8 mouse cellular contexts compared by ENCODE assay signal in the genomic region with DNA sequence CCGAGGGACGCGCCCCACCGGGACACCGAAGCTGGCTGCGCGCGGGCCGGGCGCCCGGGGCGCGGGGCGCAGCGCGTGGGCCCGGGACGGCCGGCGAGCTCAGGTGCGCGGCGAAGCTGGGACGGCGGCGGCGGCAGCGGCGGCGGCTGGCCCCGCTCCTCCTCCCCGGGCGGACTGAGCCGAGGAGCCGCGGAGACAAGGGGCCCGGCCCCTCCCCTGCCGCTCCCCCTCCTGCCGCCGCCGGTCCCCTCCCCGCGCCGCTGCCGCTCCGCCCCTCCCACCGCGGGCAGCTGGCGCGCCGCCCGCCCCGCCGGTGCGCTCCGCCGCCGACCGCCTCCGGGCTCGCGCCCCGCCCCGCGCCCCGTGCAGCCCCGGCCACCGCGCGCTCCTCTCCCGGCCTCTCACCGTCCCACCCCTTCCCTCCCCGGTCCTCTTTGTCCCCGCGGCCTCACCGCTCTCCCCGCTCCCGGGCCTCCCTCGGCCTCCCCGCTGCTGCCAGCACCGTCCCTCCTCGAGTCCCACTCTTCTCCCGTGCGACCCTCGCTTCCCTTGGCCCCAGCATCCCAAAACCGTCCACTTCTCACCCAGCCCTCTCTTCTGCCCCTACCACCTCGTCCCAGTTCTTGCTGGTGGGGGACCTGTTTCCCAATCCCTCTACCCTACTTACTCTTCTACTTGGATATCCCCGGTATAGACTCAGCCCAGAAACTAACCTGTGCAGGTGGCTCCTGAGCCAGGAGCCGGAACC. TPM values are rescaled to one million over a fixed set of nuclear protein-coding genes. Genes with fewer than 3 reads are reported as not detected.
DNase-seq lines count a peak whose midpoint lies in the region; ATAC-seq and TF ChIP-seq lines count a peak whose summit lies in the region.

Gene Tox3 (minus strand): TSS at position 166 of the 748 bp plus-strand sequence.

- H3K4me2 ChIP-seq in liver, embryonic 14.5 days (ENCODE audit: low read depth), result peak within 1 kb of the TSS; percentile 57
- peak within 1 kb of the TSS; percentile 70 for H3K4me2 ChIP-seq in neural tube, embryonic 12.5 days (replicated peaks)

- peak within 1 kb of the TSS; percentile 92 for H3K27ac ChIP-seq in heart, embryonic 10.5 days
- no peak within 1 kb of the TSS for H3K27ac ChIP-seq in liver, embryonic 14.5 days
- peak within 1 kb of the TSS; percentile 96 for H3K27ac ChIP-seq in neural tube, embryonic 12.5 days

- H3K4me1 ChIP-seq in heart, embryonic 10.5 days, result peaks cover 12% of the 10 kb centered on the region
- no peaks in the 10 kb centered on the region for H3K4me1 ChIP-seq in liver, embryonic 14.5 days (replicated peaks; ENCODE audit: control insufficient read depth in 2 of 2, insufficient read depth in 2 of 2, low read length in 1 of 2)
- H3K4me1 ChIP-seq in neural tube, embryonic 12.5 days, result peaks cover 18% of the 10 kb centered on the region; the same call in 1 of the 2 replicates

- no peaks in the 10 kb centered on the region for H3K36me3 ChIP-seq in heart, embryonic 10.5 days
- no peaks in the 10 kb centered on the region for H3K36me3 ChIP-seq in liver, embryonic 14.5 days (replicated peaks; ENCODE audit: control insufficient read depth, insufficient read depth, low read depth)
- no peaks in the 10 kb centered on the region for H3K36me3 ChIP-seq in neural tube, embryonic 12.5 days

- peak within 1 kb of the TSS; percentile 80 for H3K4me3 ChIP-seq in heart, embryonic 10.5 days
- peak within 1 kb of the TSS; percentile 38 to 47 for H3K4me3 ChIP-seq in liver, embryonic 14.5 days (ENCODE audit: insufficient read depth in 1 of 2, low read depth in 2 of 2, low read length in 2 of 2)
- peak within 1 kb of the TSS; percentile 91 for H3K4me3 ChIP-seq in neural tube, embryonic 12.5 days

- peaks cover 24% of the 10 kb centered on the region for H3K27me3 ChIP-seq in heart, embryonic 10.5 days (ENCODE audit: insufficient read depth, poor library complexity, severe bottlenecking)
- peaks cover 28% of the 10 kb centered on the region for H3K27me3 ChIP-seq in liver, embryonic 14.5 days (ENCODE audit: control insufficient read depth, insufficient read depth, low read length)
- H3K27me3 ChIP-seq in neural tube, embryonic 12.5 days (replicated peaks), result no peaks in the 10 kb centered on the region

- H3K9ac ChIP-seq in liver, embryonic 14.5 days (replicated peaks), result no peak within 1 kb of the TSS
- peak within 1 kb of the TSS; percentile 100 for H3K9ac ChIP-seq in neural tube, embryonic 12.5 days

- DNase-seq in frontal cortex, adult 2 months (ENCODE audit: extremely low spot score in 1 of 2, low spot score in 1 of 2), result no peak
- DNase-seq in frontal cortex, postnatal 36 days (ENCODE audit: low spot score in 2 of 2), result no peak
- DNase-seq in heart, embryonic 10.5 days (ENCODE audit: low spot score), result no peak
- DNase-seq in kidney, adult 9 months, result peak; percentile 25
- no peak for DNase-seq in liver, embryonic 14.5 days (ENCODE audit: low read depth in 3 of 3, low spot score in 3 of 3)
- DNase-seq in urinary bladder, postnatal 14 days (ENCODE audit: low spot score), result peak; percentile 42

- WGBS in heart, embryonic 10.5 days, result 3% methylated on average over 73 of the region's 89 CpGs
- WGBS in liver, embryonic 14.5 days (ENCODE audit: insufficient replicate concordance), result 8% methylated on average over 24 of the region's 89 CpGs
- 1% methylated on average over 57 of the region's 89 CpGs for WGBS in neural tube, embryonic 12.5 days

- H3K9me3 ChIP-seq in heart, embryonic 10.5 days, result no peaks in the 10 kb centered on the region
- H3K9me3 ChIP-seq in liver, embryonic 14.5 days (ENCODE audit: control insufficient read depth, low read length), result no peaks in the 10 kb centered on the region
- H3K9me3 ChIP-seq in neural tube, embryonic 12.5 days, result no peaks in the 10 kb centered on the region

- ATAC-seq in common myeloid progenitor, adult 5-6 weeks (replicated peaks; ENCODE audit: low read depth, poor library complexity, severe bottlenecking), result peak; percentile 42
- no peak for ATAC-seq in liver, embryonic 14.5 days (ENCODE audit: insufficient read depth)
- ATAC-seq in neural tube, embryonic 12.5 days (ENCODE audit: low FRiP score, low read depth), result peak; percentile 77

- TF ChIP-seq CTCF in liver, embryonic 14.5 days (IDR thresholded peaks at IDR 0.05; ENCODE audit: low read depth), result no peak

- TF ChIP-seq EP300 in liver, embryonic 14.5 days (IDR thresholded peaks at IDR 0.05; ENCODE audit: low read depth), result no peak

RNA-seq across cellular contexts. Expression of gene Tox3, which starts in this region (rescaled TPM):
- 13.0 and 20.5 TPM in 2 replicates for polyA plus RNA-seq in frontal cortex, adult 2 months (2012; rRNA removed)
- total RNA-seq in common myeloid progenitor, adult 5-6 weeks (2017), result not detected in 2 replicates
- polyA plus RNA-seq in heart, embryonic 10.5 days (2016; fragmentation: Nextera tagmentation; extraction: Ambion mirVana), result 3.4 and 4.3 TPM in 2 replicates
- 0.13 and 0.23 TPM in 2 replicates for polyA plus RNA-seq in liver, embryonic 14.5 days (2012; rRNA removed)
- polyA plus RNA-seq in liver, embryonic 14.5 days (2014; fragmentation: Nextera tagmentation; extraction: Ambion mirVana), result 0.06 TPM in 1 of 2 replicates, not detected in the other
- polyA plus RNA-seq in neural tube, embryonic 12.5 days (2016; fragmentation: Nextera tagmentation; extraction: Ambion mirVana), result 52.4 and 55.7 TPM in 2 replicates

Comparison
In these comparisons a context has a peak if more than half of its experiments do, and no peak if none do; other contexts are left out.
1. Peak in ATAC-seq in common myeloid progenitor, adult 5-6 weeks; RNA of the gene not detected or under 1 TPM.
2. DNase-seq: peak in kidney, adult 9 months (single experiment) and urinary bladder, postnatal 14 days (single experiment); none in frontal cortex, adult 2 months (0 of 2), frontal cortex, postnatal 36 days (0 of 2), heart, embryonic 10.5 days (single experiment) and liver, embryonic 14.5 days (0 of 3).
3. Peak in every context shown above with its lines, with median percentiles within 50 percentile points of each other: H3K4me3 ChIP-seq.